Mouse (Mus musculus) midbrain, postnatal 0 days (tissue): ENCODE measurements around the gene Trim16. TPM values are rescaled to one million over a fixed set of nuclear protein-coding genes. Genes with fewer than 3 reads are reported as not detected.

ENCODE experiments used
- ATAC-seq: fragments of 200-750 bp; cut with Nextera tagmentation; 2 replicates; pipeline ENCODE4 v1.8.0; 2017; ENCODE audit warnings: moderate number of reproducible peaks, mild to moderate bottlenecking, moderate TSS enrichment, moderate library complexity; ENCODE audit not compliant: low FRiP score
- DNase-seq: peaks from one replicate; pipeline ENCODE4 v3.0.0-alpha.2; 2015; ENCODE audit warnings: low spot score
- H3K27ac ChIP-seq: fragments of 300-500 bp; sonication (generic); 2 replicates; pipeline ENCODE4 v1.5.1; 2014; ENCODE audit warnings: low read depth, mild to moderate bottlenecking, low read length, mixed read lengths
- H3K27me3 ChIP-seq: fragments of 300-500 bp; sonication (generic); 2 replicates; pipeline ENCODE4 v1.6.1; 2014; ENCODE audit warnings: low read length, control low read depth, mixed read lengths; ENCODE audit not compliant: insufficient read depth
- H3K36me3 ChIP-seq: fragments of 300-500 bp; sonication (generic); 2 replicates; pipeline ENCODE4 v1.6.1; 2014; ENCODE audit warnings: low read length, control low read depth, mixed read lengths; ENCODE audit not compliant: insufficient read depth
- H3K4me1 ChIP-seq: fragments of 300-500 bp; sonication (generic); 2 replicates; pipeline ENCODE4 v1.6.1; 2014; ENCODE audit warnings: mild to moderate bottlenecking, control low read depth, antibody characterized with exemption, low read length, mixed read lengths; ENCODE audit not compliant: insufficient read depth
- H3K4me2 ChIP-seq: fragments of 300-500 bp; sonication (generic); 2 replicates; pipeline ENCODE4 v1.6.1; 2014; ENCODE audit warnings: low read depth, mild to moderate bottlenecking, low read length, mixed read lengths; ENCODE audit not compliant: poor library complexity, severe bottlenecking
- H3K4me3 ChIP-seq: fragments of 300-500 bp; sonication (generic); 2 replicates; pipeline ENCODE4 v1.5.1; 2014; ENCODE audit warnings: low read depth, mild to moderate bottlenecking, low read length, moderate library complexity
- H3K9ac ChIP-seq: fragments of 300-500 bp; sonication (generic); replicated peaks from 2 replicates; pipeline ENCODE4 v1.6.1; 2014; ENCODE audit warnings: mild to moderate bottlenecking, low read length, moderate library complexity, mixed read lengths; ENCODE audit not compliant: poor library complexity, severe bottlenecking
- H3K9me3 ChIP-seq: fragments of 300-500 bp; sonication (generic); 2 replicates; pipeline ENCODE4 v1.6.1; 2016; ENCODE audit warnings: low read length, control low read depth
- CTCF ChIP-seq: IDR thresholded peaks from 2 replicates; pipeline ENCODE4 v1.5.1; 2016; ENCODE audit warnings: antibody characterized with exemption, mild to moderate bottlenecking
- WGBS: fragments of 180-500 bp; shearing (Covaris S2); extraction: QIAGEN DNeasy Blood & Tissue Kit; methylation state at CpG from one replicate; pipeline ENCODE4 v1.1.7; 2014; 5-methylcytosine and 5-hydroxymethylcytosine counted together
- polyA plus RNA-seq: library from polyadenylated mRNA; unstranded; fragments of >200 nt; fragmentation: Nextera tagmentation; extraction: Ambion mirVana; gene quantifications from 2 replicates; pipeline ENCODE4 v1.2.1, GENCODE M21; 2015
- total RNA-seq: library from RNA; depleted of rRNA; stranded (reverse); fragments of >200 nt; gene quantifications from 2 replicates; pipeline ENCODE4 v1.2.3, GENCODE M21; 2014

Trim16 gene
- total and polyA plus RNA-seq, 2 experiments from 2014 or later, result 5.8 to 7.1 TPM

- TF ChIP-seq CTCF, result no peak
- 0 out of 2 replicates have a peak, but pooled peaks cover 6% of the 10 kb centered on the region for H3K36me3 ChIP-seq
- DNase-seq (no peak), ATAC-seq (no peak)
- H3K9ac ChIP-seq, result no peak overlapping the region
- H3K4me2 ChIP-seq, result no peak overlapping the region
- H3K27ac ChIP-seq, result no peak overlapping the region
- WGBS, result 93% methylated on average over 5 of the region's 5 CpGs
- no peaks in the 10 kb centered on the region for H3K4me1 ChIP-seq
- H3K9me3 ChIP-seq, result no peaks in the 10 kb centered on the region
- H3K27me3 ChIP-seq, result no peaks in the 10 kb centered on the region
- no peak overlapping the region for H3K4me3 ChIP-seq
Observed at GRCm38 (mm10) chr11:62844562-62844961, 24.5 kb downstream of the Trim16 start.

GRCm38 (mm10) chr11:62845730-62846129 is 25.7 kb downstream of the Trim16 start:
- Histone ChIP-seq H3K36me3 (0 out of 2 replicates have a peak, but pooled peaks cover 3% of the 10 kb centered on the region), H3K4me3 (no peak overlapping the region), H3K27me3 (no peaks in the 10 kb centered on the region), H3K9me3 (no peaks in the 10 kb centered on the region), H3K27ac (no peak overlapping the region), H3K4me1 (no peaks in the 10 kb centered on the region), H3K4me2 (no peak overlapping the region), H3K9ac (no peak overlapping the region)
- WGBS, result 73% methylated on average over 3 of the region's 3 CpGs
- ATAC-seq (no peak), DNase-seq (no peak)
- no peak for TF ChIP-seq CTCF

- no peak within 1 kb of the TSS for H3K9ac ChIP-seq
- WGBS, result 28% methylated on average over 12 of the region's 12 CpGs
- DNase-seq (peak; percentile 67), ATAC-seq (no peak)
- H3K36me3 ChIP-seq, result no peaks in the 10 kb centered on the region
- no peak within 1 kb of the TSS for H3K27ac ChIP-seq
- no peaks in the 10 kb centered on the region for H3K9me3 ChIP-seq
- no peaks in the 10 kb centered on the region for H3K4me1 ChIP-seq
- no peak within 1 kb of the TSS for H3K4me3 ChIP-seq
- TF ChIP-seq CTCF, result no peak
- H3K27me3 ChIP-seq, result no peaks in the 10 kb centered on the region
- H3K4me2 ChIP-seq, result peak within 1 kb of the TSS; percentile 21; the same call in 1 of the 2 replicates
Observed at GRCm38 (mm10) chr11:62846961-62847654, 27.1 kb downstream of the Trim16 start, which contains the start of gene Fbxw10. TSS of gene Fbxw10 (plus strand) at chr11:62847069.

GRCm38 (mm10) chr11:62847655-62848191 is 27.7 kb downstream of the Trim16 start:
- H3K9ac ChIP-seq, result no peak overlapping the region
- no peaks in the 10 kb centered on the region for H3K27me3 ChIP-seq
- H3K27ac ChIP-seq, result no peak overlapping the region
- no peak for DNase-seq
- H3K4me2 ChIP-seq, result no peak overlapping the region
- no peaks in the 10 kb centered on the region for H3K36me3 ChIP-seq
- H3K4me3 ChIP-seq, result no peak overlapping the region
- H3K9me3 ChIP-seq, result no peaks in the 10 kb centered on the region
- 66% methylated on average over 4 of the region's 4 CpGs for WGBS
- TF ChIP-seq CTCF, result no peak
- no peak for ATAC-seq
- H3K4me1 ChIP-seq, result no peaks in the 10 kb centered on the region

GRCm38 (mm10) chr11:62848301-62848700 is 28.3 kb downstream of the Trim16 start:
- no peaks in the 10 kb centered on the region for H3K9me3 ChIP-seq
- WGBS, result 63% methylated on average over 2 of the region's 2 CpGs
- H3K4me3 ChIP-seq, result no peak overlapping the region
- DNase-seq, result peak; percentile 46
- no peak overlapping the region for H3K9ac ChIP-seq
- ATAC-seq, result no peak
- H3K27ac ChIP-seq, result no peak overlapping the region
- TF ChIP-seq CTCF, result no peak
- H3K27me3 ChIP-seq, result no peaks in the 10 kb centered on the region
- H3K4me2 ChIP-seq, result no peak overlapping the region
- H3K4me1 ChIP-seq, result no peaks in the 10 kb centered on the region
- no peaks in the 10 kb centered on the region for H3K36me3 ChIP-seq

- H3K4me3 ChIP-seq, result no peak overlapping the region
- H3K27me3 ChIP-seq, result no peaks in the 10 kb centered on the region
- H3K9ac ChIP-seq, result no peak overlapping the region
- ATAC-seq (no peak), DNase-seq (peak; percentile 14)
- no peaks in the 10 kb centered on the region for H3K9me3 ChIP-seq
- no peaks in the 10 kb centered on the region for H3K36me3 ChIP-seq
- no peak overlapping the region for H3K4me2 ChIP-seq
- no peaks in the 10 kb centered on the region for H3K4me1 ChIP-seq
- WGBS, result 54% methylated on average over 1 of the region's 1 CpGs
- no peak overlapping the region for H3K27ac ChIP-seq
- peak; percentile 62 for TF ChIP-seq CTCF
Observed at GRCm38 (mm10) chr11:62851199-62851598, 31.2 kb downstream of the Trim16 start.
